Mouse (Mus musculus) forebrain, embryonic 16.5 days (tissue): ENCODE results near the gene Plod3. TPM values are rescaled to one million over a fixed set of nuclear protein-coding genes. Genes with fewer than 3 reads are reported as not detected.

Source experiments
- ATAC-seq: fragments of 200-750 bp; cut with Nextera tagmentation; 2 replicates; pipeline ENCODE4 v1.8.0; 2017; ENCODE audit warnings: mild to moderate bottlenecking, moderate library complexity
- H3K27ac ChIP-seq: fragments of 300-500 bp; sonication (generic); 2 replicates; pipeline ENCODE4 v1.5.1; 2014; ENCODE audit warnings: low read length, control low read depth
- H3K27me3 ChIP-seq: fragments of 300-500 bp; sonication (generic); replicated peaks from 2 replicates; pipeline ENCODE4 v1.6.1; 2014; ENCODE audit warnings: low read length; ENCODE audit not compliant: control insufficient read depth, insufficient read depth
- H3K36me3 ChIP-seq: fragments of 300-500 bp; sonication (generic); 2 replicates; pipeline ENCODE4 v1.6.1; 2014; ENCODE audit not compliant: control insufficient read depth, insufficient read depth
- H3K4me1 ChIP-seq: fragments of 300-500 bp; sonication (generic); replicated peaks from 2 replicates; pipeline ENCODE4 v1.6.1; 2014; ENCODE audit warnings: low read length; ENCODE audit not compliant: control insufficient read depth, insufficient read depth
- H3K4me2 ChIP-seq: fragments of 300-500 bp; sonication (generic); 2 replicates; pipeline ENCODE4 v1.6.1; 2014; ENCODE audit warnings: mild to moderate bottlenecking, low read length, control low read depth
- H3K4me3 ChIP-seq: fragments of 300-500 bp; sonication (generic); replicated peaks from 2 replicates; pipeline ENCODE4 v1.5.1; 2014; ENCODE audit warnings: mild to moderate bottlenecking, low read length, control low read depth
- H3K9ac ChIP-seq: fragments of 300-500 bp; sonication (generic); replicated peaks from 2 replicates; pipeline ENCODE4 v1.6.1; 2014; ENCODE audit warnings: low read depth, low read length, control low read depth
- H3K9me3 ChIP-seq: fragments of 300-500 bp; sonication (generic); 2 replicates; pipeline ENCODE4 v1.6.1; 2016; ENCODE audit warnings: low read length; ENCODE audit not compliant: control insufficient read depth
- WGBS: fragments of 180-500 bp; shearing (Covaris S2); extraction: QIAGEN DNeasy Blood & Tissue Kit; methylation state at CpG from one replicate; pipeline ENCODE4 v1.1.7; 2014; 5-methylcytosine and 5-hydroxymethylcytosine counted together
- microRNA counts: library from miRNA; unstranded; fragments of <30 nt; microRNA quantifications from one replicate; lab custom pipeline; 2016
- microRNA-seq: library from miRNA; unstranded; fragments of <30 nt; microRNA quantifications from one replicate; pipeline ENCODE4, GENCODE M21; 2017
- polyA plus RNA-seq: library from polyadenylated mRNA; unstranded; fragments of >200 nt; fragmentation: Nextera tagmentation; extraction: Ambion mirVana; gene quantifications from 2 replicates; pipeline ENCODE4 v1.2.1, GENCODE M21; 2015

Plod3 gene
- polyA plus RNA-seq, 1 experiment from 2014 or later = 36.5 TPM

- no peak overlapping the region for H3K4me2 ChIP-seq
- H3K27ac ChIP-seq = no peak overlapping the region
- H3K27me3 ChIP-seq = peaks cover 6% of the 10 kb centered on the region
- peaks cover 13% of the 10 kb centered on the region for H3K36me3 ChIP-seq
- WGBS = 93% methylated on average over 13 of the region's 13 CpGs
- H3K4me3 ChIP-seq = no peak overlapping the region
- ATAC-seq = no peak
- H3K4me1 ChIP-seq = peaks cover 18% of the 10 kb centered on the region
- H3K9me3 ChIP-seq = no peaks in the 10 kb centered on the region
- H3K9ac ChIP-seq = no peak overlapping the region
Observed at GRCm38 (mm10) chr5:137036211-137036610, 49.4 kb downstream of the Plod3 start.

DNA sequence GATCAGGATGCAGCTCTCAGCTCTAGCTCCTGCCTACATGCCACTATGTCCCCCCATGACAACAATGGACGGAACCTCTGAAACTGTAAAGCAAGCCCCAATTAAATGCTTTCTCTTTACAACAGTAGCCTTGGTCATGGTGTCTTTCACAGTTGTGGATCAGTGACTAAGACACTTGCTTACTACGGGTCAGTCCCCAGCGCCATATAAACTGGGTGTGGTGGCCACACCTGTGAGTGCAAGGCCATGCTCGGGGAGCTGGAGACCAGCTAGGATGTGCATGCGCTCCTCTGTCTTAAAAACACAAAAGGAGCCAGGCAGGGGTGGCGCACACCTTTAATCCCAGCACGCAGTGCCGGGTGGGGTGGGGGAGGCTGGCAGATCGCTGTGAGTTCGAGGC is 52.6 kb downstream of the Plod3 start:
- Histone ChIP-seq H3K27me3 (no peaks in the 10 kb centered on the region), H3K4me2 (no peak overlapping the region), H3K36me3 (peaks cover 25% of the 10 kb centered on the region), H3K9ac (no peak overlapping the region), H3K4me3 (no peak overlapping the region), H3K9me3 (no peaks in the 10 kb centered on the region), H3K4me1 (no peaks in the 10 kb centered on the region), H3K27ac (no peak overlapping the region)
- 90% methylated on average over 10 of the region's 10 CpGs for WGBS
- ATAC-seq = no peak

GRCm38 (mm10) chr5:137041442-137041841 is 54.6 kb downstream of the Plod3 start:
- H3K4me1 ChIP-seq = peaks cover 11% of the 10 kb centered on the region
- ATAC-seq = no peak
- no peak overlapping the region for H3K4me2 ChIP-seq
- no peaks in the 10 kb centered on the region for H3K9me3 ChIP-seq
- peaks cover 25% of the 10 kb centered on the region for H3K36me3 ChIP-seq
- WGBS = 86% methylated on average over 10 of the region's 10 CpGs
- no peak overlapping the region for H3K4me3 ChIP-seq
- H3K9ac ChIP-seq = no peak overlapping the region
- H3K27me3 ChIP-seq = no peaks in the 10 kb centered on the region
- H3K27ac ChIP-seq = no peak overlapping the region

DNA sequence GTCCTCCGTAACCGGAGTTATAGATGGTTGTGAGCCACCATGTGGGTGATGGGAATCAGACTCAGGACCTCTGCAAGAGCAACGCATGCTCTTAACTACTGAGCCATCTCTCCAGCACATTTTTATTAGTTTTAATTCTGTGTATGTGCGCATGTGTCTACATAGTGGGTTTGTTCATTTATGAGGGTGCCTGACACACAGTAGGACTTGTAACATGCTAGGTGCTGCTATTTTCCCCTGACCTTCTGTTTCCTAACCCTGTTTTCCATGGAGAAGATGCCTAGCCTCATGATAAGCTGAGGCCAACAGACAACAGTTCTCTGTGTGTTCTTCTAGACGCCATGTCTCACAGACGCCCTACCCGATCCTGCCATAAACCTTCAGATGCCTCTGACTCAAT is 57.2 kb downstream of the Plod3 start:
- H3K27me3 ChIP-seq = no peaks in the 10 kb centered on the region
- ATAC-seq = no peak
- H3K4me2 ChIP-seq = no peak overlapping the region
- no peak overlapping the region for H3K27ac ChIP-seq
- no peaks in the 10 kb centered on the region for H3K9me3 ChIP-seq
- WGBS = 95% methylated on average over 7 of the region's 7 CpGs
- H3K9ac ChIP-seq = no peak overlapping the region
- H3K4me1 ChIP-seq = peaks cover 13% of the 10 kb centered on the region
- H3K4me3 ChIP-seq = no peak overlapping the region
- H3K36me3 ChIP-seq = peaks cover 12% of the 10 kb centered on the region

DNA sequence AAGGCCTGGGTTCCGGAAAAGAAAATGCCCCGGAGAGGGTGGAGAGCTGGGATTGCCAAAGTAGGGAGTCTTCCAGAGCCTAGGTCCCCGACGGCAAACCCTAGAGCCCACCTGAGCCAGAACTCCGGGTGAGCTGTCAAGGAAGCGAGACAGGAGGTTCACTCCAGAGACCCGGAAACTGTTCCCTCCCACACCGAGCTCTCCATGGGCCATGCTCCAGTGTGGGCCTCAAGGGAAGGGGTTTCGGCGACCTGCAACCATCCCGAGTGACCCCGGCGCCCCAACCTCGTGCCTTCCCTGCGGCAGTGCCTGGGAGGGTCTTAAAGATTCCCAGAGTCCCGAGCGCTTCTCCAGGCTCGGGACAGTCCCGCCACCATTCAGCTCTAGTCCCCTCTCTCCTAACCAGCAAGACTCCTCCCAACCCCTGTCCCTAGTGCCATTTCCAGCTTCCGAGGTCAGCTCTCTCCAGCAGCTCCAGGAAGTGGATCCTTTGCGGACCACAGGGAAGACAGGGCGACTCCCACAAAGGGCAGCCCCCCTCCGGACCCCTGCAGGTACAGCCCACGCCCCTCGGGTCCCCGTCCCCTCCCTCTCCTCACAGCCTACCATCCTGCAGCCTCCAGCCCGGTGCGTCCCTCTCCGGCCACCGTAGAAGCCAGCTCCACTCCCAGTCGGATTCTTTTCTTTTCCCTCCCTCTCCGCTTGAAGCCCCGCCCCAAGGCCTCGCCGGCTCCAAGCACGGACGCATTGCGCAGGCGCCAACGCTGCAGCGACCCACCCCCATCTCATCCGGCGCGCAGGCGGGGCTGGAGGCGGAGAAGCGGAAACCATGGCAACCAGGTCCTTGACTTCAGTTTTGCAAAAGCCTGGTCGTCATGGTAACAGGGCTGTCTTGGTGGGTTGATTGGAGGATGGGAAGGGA is 58.8 kb downstream of the Plod3 start, which contains the start of gene Ap1s1:
Gene Ap1s1, minus strand, starts transcription at position 734 of the 922 bp plus-strand sequence.
- under 1% methylated on average over 47 of the region's 48 CpGs for WGBS
- Histone ChIP-seq H3K4me3 (peak within 1 kb of the TSS; percentile 77), H3K4me2 (peak within 1 kb of the TSS; percentile 81), H3K9me3 (no peaks in the 10 kb centered on the region), H3K4me1 (peaks cover 13% of the 10 kb centered on the region), H3K9ac (peak within 1 kb of the TSS; percentile 88), H3K27me3 (no peaks in the 10 kb centered on the region), H3K36me3 (peaks cover 12% of the 10 kb centered on the region), H3K27ac (peak within 1 kb of the TSS; percentile 80)
- ATAC-seq = peak; percentile 93

MicroRNAs encoded within 50 kb of the gene (microRNA counts, 519-probe panel; counts per million panel counts)
- not detected for microRNA mmu-miR-702 (lab: Ali Mortazavi, UCI)

Small RNA genes within 50 kb of the gene (microRNA-seq; reads per million reads assigned to microRNA genes)
- 92.9 reads per million, percentile 54 among the genes with 10 or more reads in this experiment for gene Mir702

Other genes starting within 250 kb of the Plod3 start
- 13.9 and 16.7 TPM in 2 replicates for gene Col26a1, start 103.8 kb upstream of the Plod3 start, polyA plus RNA-seq
- 112 and 114 TPM in 2 replicates for gene Ift22, start 78.9 kb upstream of the Plod3 start, polyA plus RNA-seq
- 292 and 326 TPM in 2 replicates for gene Fis1, start 33.7 kb upstream of the Plod3 start, polyA plus RNA-seq
- gene Cldn15, start 20.4 kb upstream of the Plod3 start, polyA plus RNA-seq = 0.21 and 0.58 TPM in 2 replicates
- 107 and 131 TPM in 2 replicates for gene Znhit1, start 1.0 kb downstream of the Plod3 start, polyA plus RNA-seq
- gene Vgf, start 39.4 kb downstream of the Plod3 start, polyA plus RNA-seq = 3.9 and 4.3 TPM in 2 replicates
- gene Ap1s1, start 59.1 kb downstream of the Plod3 start, polyA plus RNA-seq = 252 and 272 TPM in 2 replicates
- gene Serpine1, start 85.2 kb downstream of the Plod3 start, polyA plus RNA-seq = 0.11 and 0.15 TPM in 2 replicates
- 2.6 and 3.5 TPM in 2 replicates for gene Trim56, start 129.2 kb downstream of the Plod3 start, polyA plus RNA-seq
- gene Muc3, start 162.3 kb downstream of the Plod3 start, polyA plus RNA-seq = not detected in 2 replicates
- gene Muc3a, start 225.4 kb downstream of the Plod3 start, polyA plus RNA-seq = 0.17 TPM in 1 of 2 replicates, not detected in the other